Mouse (Mus musculus): Measurements from ENCODE around the gene Glis1. TPM values are rescaled to one million over a fixed set of nuclear protein-coding genes. Genes with fewer than 3 reads are reported as not detected.

Gene Glis1
- polyA plus RNA-seq, 1 experiment from 2014 or later: 5.9 TPM

DNA sequence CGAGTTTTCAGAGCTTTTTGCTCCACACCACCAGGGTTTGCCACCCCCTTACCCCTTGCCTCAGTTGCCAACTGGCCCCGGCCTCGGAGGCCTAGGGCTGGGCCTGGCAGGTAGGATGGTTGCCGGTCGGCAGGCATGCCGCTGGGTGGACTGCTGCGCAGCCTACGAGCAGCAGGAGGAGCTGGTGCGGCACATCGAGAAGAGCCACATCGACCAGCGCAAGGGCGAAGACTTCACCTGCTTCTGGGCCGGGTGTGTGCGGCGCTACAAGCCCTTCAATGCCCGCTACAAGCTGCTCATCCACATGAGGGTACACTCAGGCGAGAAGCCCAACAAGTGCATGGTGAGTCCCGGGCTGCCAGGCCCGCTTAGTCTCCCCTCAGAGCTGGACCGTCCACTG, 133.8 kb downstream of the Glis1 start:
- Histone ChIP-seq H3K27me3 (peaks cover 20% of the 10 kb centered on the region), H3K27ac (no peak overlapping the region), H3K4me1 (peaks cover 29% of the 10 kb centered on the region), H3K9ac (no peak overlapping the region), H3K4me3 (no peak overlapping the region), H3K36me3 (no peaks in the 10 kb centered on the region), H3K9me3 (replicated peaks) (no peaks in the 10 kb centered on the region), H3K4me2 (replicated peaks) (no peak overlapping the region)
- 59% methylated on average over 21 of the region's 21 CpGs for WGBS
- ATAC-seq (ENCODE audit: low FRiP score): no peak

DNA sequence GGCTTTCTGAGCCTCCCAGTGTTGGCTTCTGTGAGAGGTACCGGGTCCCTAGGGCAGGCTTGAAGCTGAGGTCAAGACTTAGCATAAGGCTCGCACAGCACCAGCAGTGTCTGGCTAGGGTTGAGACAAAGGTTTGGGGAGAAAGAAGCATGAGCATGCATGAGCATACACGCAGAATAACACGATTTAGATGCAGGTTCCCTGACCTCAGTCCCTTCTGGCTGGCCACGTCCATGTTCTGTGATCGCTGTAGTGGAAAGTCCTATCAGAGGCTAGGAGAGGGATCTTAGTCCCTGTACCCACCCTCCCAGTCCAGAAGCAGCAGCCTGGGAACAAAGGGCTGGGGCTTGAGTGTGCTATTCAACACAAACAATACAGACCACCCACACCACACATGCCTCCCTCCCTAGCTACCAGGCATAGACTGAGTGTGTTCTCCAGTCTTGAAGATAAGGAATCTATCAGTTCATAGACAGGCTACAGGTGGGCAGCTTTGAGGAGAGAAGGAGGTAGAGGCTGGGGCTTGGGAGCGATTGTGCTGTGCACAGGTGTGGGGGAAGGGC, 134.6 kb downstream of the Glis1 start:
- Histone ChIP-seq H3K4me2 (replicated peaks) (no peak overlapping the region), H3K27ac (no peak overlapping the region), H3K9me3 (replicated peaks) (no peaks in the 10 kb centered on the region), H3K27me3 (peaks cover 23% of the 10 kb centered on the region), H3K4me3 (no peak overlapping the region), H3K4me1 (peaks cover 29% of the 10 kb centered on the region), H3K36me3 (no peaks in the 10 kb centered on the region), H3K9ac (no peak overlapping the region)
- ATAC-seq (ENCODE audit: low FRiP score): peak; percentile 49; the same call in 1 of the 2 replicates
- 32% methylated on average over 7 of the region's 7 CpGs for WGBS

DNA sequence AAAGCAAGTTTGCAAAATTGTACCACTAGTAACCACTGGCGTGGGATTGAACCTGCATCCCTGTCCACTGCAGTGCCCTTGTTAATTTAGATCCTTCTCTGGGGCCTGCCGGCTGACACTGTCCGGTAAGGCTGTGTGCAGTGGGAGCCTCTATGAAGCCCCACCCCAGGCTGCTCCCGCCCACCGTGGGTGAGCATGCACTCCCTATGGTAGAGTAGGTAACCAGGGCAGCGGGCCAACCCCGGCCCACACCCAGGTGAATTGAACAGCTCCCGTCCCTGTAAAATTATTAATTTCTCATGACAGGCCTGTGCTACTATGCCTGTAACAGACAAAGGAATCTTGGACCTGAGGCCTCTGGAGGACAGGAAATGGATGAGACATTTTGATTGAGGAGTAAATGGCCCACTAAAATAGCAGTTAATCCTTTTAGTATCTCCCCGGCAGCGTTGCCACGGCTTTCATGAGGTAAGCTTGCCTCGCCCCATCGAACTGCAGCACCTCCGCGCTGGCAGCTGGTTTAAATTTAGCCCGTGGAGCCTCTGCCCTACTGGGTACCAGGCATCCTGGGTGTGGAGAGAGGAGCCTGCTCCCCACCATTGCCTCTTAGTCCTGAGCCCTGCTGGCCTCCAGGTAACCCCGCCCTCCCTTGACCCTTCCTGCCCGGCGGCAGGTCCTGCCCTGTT, 136.1 kb downstream of the Glis1 start:
- 71% methylated on average over 19 of the region's 19 CpGs for WGBS
- no peak for ATAC-seq (ENCODE audit: low FRiP score)
- 0 out of 2 replicates have a peak overlapping the region, but pooled peaks have one; percentile 23 for H3K27ac ChIP-seq

DNA sequence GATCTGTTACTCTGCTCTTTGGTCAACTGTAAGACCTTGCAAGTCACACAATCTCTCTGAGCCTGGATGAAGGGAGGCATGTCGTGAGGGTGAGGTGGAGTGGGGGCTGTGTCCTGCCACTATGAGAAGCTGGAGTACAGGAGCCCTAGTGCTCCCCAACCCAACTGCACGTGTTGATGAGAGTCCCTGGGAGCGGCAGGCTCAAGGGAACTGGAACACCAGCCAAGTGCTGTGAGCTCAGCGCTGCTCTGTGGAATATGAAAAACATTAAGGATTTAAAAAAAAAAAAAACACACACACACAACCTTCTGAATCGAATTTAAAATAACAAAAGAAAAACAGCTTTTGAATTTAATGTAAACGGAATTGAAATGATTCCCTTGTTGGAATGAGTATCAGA, 141.4 kb downstream of the Glis1 start:
- Histone ChIP-seq H3K9ac (no peak overlapping the region), H3K4me2 (replicated peaks) (no peak overlapping the region), H3K27ac (no peak overlapping the region), H3K27me3 (peaks cover 6% of the 10 kb centered on the region), H3K36me3 (no peaks in the 10 kb centered on the region), H3K9me3 (replicated peaks) (no peaks in the 10 kb centered on the region), H3K4me3 (no peak overlapping the region), H3K4me1 (peaks cover 14% of the 10 kb centered on the region; the same call in 1 of the 2 replicates)
- WGBS: 75% methylated on average over 6 of the region's 6 CpGs
- ATAC-seq (ENCODE audit: low FRiP score): no peak

More for the DNA sequence above, 136.1 kb downstream of the Glis1 start:
- H3K4me1 ChIP-seq: peaks cover 29% of the 10 kb centered on the region
- H3K4me2 ChIP-seq (replicated peaks): no peak overlapping the region
- no peaks in the 10 kb centered on the region for H3K9me3 ChIP-seq (replicated peaks)
- H3K27me3 ChIP-seq: peaks cover 25% of the 10 kb centered on the region
- no peaks in the 10 kb centered on the region for H3K36me3 ChIP-seq
- H3K4me3 ChIP-seq: no peak overlapping the region
- no peak overlapping the region for H3K9ac ChIP-seq

DNA sequence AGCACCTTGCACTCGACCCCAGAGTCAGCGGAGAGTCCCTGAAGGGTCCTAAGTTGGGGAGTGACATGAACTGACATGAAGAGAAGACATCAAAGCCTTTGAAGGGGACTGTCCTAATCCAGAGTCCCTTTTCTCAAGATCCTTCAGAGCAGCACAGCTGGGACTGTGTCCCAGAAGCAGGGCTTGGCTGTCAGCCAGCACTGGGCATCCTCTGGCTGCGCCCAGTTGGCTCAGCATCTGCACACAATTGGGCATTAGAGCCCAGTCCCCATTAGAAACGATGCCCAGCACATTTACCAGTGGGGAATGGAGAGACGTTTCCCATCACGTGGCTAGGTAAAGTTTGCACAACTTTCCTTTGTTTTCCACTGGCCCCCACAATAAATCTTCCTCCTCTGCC, 142.4 kb downstream of the Glis1 start:
- H3K9ac ChIP-seq: no peak overlapping the region
- H3K27me3 ChIP-seq: peaks cover 6% of the 10 kb centered on the region
- H3K4me3 ChIP-seq: no peak overlapping the region
- H3K4me1 ChIP-seq: peaks cover 5% of the 10 kb centered on the region; the same call in 1 of the 2 replicates
- H3K36me3 ChIP-seq: no peaks in the 10 kb centered on the region
- H3K27ac ChIP-seq: no peak overlapping the region
- H3K9me3 ChIP-seq (replicated peaks): no peaks in the 10 kb centered on the region
- no peak overlapping the region for H3K4me2 ChIP-seq (replicated peaks)
- WGBS: 62% methylated on average over 6 of the region's 6 CpGs
- ATAC-seq (ENCODE audit: low FRiP score): no peak

DNA sequence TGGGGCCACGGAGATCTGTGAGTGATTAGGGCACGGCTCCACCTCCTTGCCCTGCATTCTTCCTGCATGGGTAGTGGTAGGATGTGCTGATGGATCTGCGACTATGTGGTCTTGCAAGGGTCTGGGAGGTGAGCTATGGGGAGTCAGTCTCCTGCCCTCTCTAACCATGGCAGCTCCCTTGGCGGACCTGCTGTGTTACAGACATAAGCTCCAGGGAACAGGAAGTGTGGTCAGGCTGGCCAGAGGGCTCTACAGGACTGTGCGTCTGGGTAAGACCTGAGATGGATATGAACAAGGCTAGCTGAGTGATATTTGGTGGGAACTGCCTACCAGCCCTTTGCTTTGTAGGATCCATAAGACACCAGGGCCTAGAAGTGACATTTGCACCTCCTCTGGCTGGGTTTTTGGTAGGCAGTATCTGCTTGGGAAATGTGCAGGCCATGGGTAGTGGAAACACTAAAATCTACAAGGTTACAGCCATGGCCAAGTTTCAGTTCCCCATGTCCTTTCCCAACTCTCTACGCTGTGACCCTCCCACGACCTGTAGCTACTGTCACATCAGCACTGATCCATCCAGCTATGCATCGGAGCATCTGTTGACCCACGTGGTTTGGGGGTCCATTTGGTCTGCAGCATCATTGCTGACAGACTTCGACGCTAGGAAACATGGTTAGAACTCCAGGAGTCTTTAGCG, 142.9 kb downstream of the Glis1 start:
- no peak overlapping the region for H3K9ac ChIP-seq
- no peak overlapping the region for H3K4me2 ChIP-seq (replicated peaks)
- ATAC-seq (ENCODE audit: low FRiP score): no peak
- 84% methylated on average over 12 of the region's 12 CpGs for WGBS
- H3K4me1 ChIP-seq: peaks cover 3% of the 10 kb centered on the region; the same call in 1 of the 2 replicates
- H3K27me3 ChIP-seq: peaks cover 6% of the 10 kb centered on the region
- H3K9me3 ChIP-seq (replicated peaks): no peaks in the 10 kb centered on the region
- H3K4me3 ChIP-seq: no peak overlapping the region
- H3K27ac ChIP-seq: no peak overlapping the region
- H3K36me3 ChIP-seq: no peaks in the 10 kb centered on the region

DNA sequence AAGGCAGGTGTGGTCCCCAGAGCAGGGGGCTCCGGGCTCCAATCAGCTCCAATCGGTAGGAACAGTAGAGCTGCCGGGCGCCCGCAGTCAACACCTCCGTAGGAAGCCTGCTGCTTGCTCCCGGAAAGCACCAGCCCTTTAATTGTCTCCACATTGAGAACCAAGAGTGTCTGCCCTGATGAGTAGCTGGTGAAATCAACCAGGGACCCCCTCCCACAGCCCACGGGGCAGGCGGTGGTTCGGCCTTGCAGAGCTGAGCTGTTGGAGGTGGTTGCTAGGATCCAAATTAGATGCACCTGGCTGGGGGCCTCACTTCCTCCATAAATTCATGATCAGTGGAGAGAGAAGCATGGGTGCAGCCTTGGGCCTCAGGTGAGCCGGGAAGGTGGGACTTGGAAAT, 146.5 kb downstream of the Glis1 start:
- H3K4me2 ChIP-seq (replicated peaks): no peak overlapping the region
- H3K9ac ChIP-seq: no peak overlapping the region
- H3K4me3 ChIP-seq: no peak overlapping the region
- 64% methylated on average over 11 of the region's 11 CpGs for WGBS
- peaks cover 3% of the 10 kb centered on the region; the same call in 1 of the 2 replicates for H3K4me1 ChIP-seq
- no peaks in the 10 kb centered on the region for H3K9me3 ChIP-seq (replicated peaks)
- H3K36me3 ChIP-seq: no peaks in the 10 kb centered on the region
- ATAC-seq (ENCODE audit: low FRiP score): no peak
- no peak overlapping the region for H3K27ac ChIP-seq
- no peaks in the 10 kb centered on the region; the same call in 1 of the 2 replicates for H3K27me3 ChIP-seq

DNA sequence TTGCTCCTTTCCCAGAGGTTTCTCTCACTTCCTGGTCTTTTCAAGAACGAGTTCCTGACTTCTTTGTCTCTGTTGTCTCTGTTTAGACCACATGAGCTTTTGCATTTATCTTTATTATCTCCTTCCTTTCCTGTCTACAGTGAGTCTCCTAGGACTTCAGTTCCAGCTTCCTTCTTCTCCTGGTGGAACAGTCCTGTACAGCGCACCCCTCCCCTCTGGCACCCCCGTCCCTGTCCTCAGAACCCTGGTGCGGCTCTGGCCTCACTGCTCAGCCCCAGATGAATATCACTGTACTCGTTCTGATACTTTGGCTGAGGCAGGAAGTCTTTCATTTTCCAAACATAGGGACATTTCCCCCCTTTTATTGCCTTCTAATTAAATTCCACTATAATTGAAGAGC, 152.0 kb downstream of the Glis1 start:
- ATAC-seq (ENCODE audit: low FRiP score): no peak
- Histone ChIP-seq H3K27me3 (no peaks in the 10 kb centered on the region; the same call in 1 of the 2 replicates), H3K4me2 (replicated peaks) (no peak overlapping the region), H3K9me3 (replicated peaks) (no peaks in the 10 kb centered on the region), H3K9ac (no peak overlapping the region), H3K36me3 (no peaks in the 10 kb centered on the region), H3K4me1 (no peaks in the 10 kb centered on the region), H3K27ac (no peak overlapping the region), H3K4me3 (no peak overlapping the region)
- WGBS: 83% methylated on average over 5 of the region's 5 CpGs

DNA sequence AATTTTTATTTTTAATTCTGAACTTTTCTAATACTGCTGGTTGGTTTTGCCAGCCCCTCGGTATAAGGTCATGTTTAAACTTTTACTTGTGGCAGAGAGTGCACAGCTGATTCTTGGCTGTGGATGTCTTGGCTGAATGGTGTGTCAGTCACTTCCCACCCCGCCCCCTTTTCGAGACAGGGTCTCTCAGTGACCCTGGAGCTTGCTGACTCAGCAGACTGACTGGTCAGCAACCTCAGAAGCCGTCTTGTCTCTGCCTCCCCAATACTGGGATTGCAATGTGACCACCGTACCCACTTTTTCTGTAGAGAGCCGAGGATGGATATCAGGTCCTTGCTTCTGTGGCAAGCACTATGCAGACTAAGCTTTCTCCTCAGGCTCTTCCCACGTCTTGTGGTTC, 154.2 kb downstream of the Glis1 start:
- H3K36me3 ChIP-seq: no peaks in the 10 kb centered on the region
- no peak overlapping the region for H3K27ac ChIP-seq
- ATAC-seq (ENCODE audit: low FRiP score): no peak
- H3K4me1 ChIP-seq: no peaks in the 10 kb centered on the region
- no peak overlapping the region for H3K4me2 ChIP-seq (replicated peaks)
- WGBS: 81% methylated on average over 7 of the region's 7 CpGs
- no peaks in the 10 kb centered on the region for H3K9me3 ChIP-seq (replicated peaks)
- H3K9ac ChIP-seq: no peak overlapping the region
- no peaks in the 10 kb centered on the region for H3K27me3 ChIP-seq
- H3K4me3 ChIP-seq: no peak overlapping the region

DNA sequence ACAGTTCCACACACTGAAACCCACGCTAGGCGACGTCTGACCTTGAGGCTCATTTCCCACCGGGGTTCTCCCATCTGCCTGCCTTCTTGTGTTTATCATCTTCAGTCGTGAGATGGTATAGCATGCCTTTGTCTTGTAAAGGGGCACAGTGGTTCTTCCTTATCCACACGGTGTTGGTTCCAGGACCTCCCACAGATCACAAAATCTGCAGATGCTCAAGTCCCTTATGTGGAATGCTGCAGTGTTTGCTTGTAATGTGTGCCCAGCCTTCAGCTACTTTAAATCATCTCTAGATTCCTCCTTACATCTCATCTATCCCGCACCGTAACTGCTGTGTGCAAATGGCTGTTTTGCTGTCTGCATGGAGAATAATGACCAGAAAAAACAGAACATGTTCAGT, 154.7 kb downstream of the Glis1 start:
- no peak overlapping the region for H3K27ac ChIP-seq
- no peak overlapping the region for H3K9ac ChIP-seq
- no peaks in the 10 kb centered on the region for H3K27me3 ChIP-seq
- H3K4me3 ChIP-seq: no peak overlapping the region
- H3K4me2 ChIP-seq (replicated peaks): no peak overlapping the region
- no peaks in the 10 kb centered on the region for H3K4me1 ChIP-seq
- H3K36me3 ChIP-seq: no peaks in the 10 kb centered on the region
- H3K9me3 ChIP-seq (replicated peaks): no peaks in the 10 kb centered on the region
- 77% methylated on average over 8 of the region's 8 CpGs for WGBS
- no peak for ATAC-seq (ENCODE audit: low FRiP score)

DNA sequence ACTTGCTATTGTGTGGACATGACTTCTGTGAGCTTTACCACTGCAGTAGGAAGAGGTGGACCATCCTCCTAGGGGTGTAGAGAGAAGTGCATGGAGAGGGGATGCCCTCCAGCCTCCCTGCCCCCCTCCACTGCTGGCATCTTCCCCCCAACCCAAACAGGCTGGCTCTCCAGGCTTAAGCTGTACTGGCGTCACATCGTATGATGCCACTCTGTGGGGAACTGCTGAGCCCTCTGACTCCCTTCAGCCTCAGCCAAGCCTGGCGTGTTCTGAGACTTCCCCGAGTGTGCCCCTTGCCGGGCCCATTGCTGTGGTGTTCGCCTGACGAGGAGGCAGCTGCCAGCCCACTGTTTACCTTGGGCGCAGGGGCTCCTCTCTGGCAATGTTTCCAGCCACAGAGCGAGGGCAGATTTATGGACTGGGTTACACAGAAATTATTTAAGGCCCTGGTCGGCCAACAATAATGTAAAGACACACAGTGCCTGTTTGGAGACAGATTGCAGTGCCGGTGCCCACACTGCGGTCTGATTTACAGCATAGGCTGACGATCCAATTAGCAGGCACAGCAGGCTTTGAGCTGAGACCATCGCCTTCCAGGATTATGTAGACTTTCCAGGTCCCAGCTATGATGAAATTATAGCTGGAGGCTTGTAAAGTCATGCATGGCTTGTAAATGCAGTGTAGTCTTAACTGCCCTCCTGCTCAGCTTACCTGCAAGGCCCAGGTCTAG, 156.6 kb downstream of the Glis1 start:
- Histone ChIP-seq H3K9ac (no peak overlapping the region), H3K27ac (peak overlapping the region; percentile 18; the same call in 1 of the 2 replicates), H3K4me1 (0 out of 2 replicates have a peak, but pooled peaks cover 5% of the 10 kb centered on the region), H3K9me3 (replicated peaks) (no peaks in the 10 kb centered on the region), H3K27me3 (no peaks in the 10 kb centered on the region), H3K4me3 (no peak overlapping the region), H3K4me2 (replicated peaks) (no peak overlapping the region), H3K36me3 (no peaks in the 10 kb centered on the region)
- ATAC-seq (ENCODE audit: low FRiP score): no peak
- 72% methylated on average over 14 of the region's 14 CpGs for WGBS

DNA sequence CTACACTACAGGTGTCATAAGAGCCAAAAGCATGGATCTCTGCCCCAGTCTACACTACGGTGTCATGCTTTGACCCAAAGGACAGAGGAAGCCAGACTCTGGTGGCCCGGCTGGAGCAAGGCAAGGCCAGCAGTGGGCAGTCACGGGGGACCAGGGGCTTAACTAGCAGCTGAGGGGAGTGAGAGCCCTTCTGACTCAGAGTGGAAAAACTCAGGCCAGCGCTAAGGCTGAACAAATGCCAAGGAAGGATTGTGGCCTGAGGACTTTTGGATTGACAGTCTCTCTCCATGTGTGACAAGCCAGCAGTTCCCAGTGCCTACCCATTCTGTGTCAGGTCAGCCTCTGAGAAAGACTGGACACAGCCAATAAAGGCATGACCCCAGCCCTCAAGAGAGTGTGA, 159.0 kb downstream of the Glis1 start:
- no peaks in the 10 kb centered on the region for H3K9me3 ChIP-seq (replicated peaks)
- H3K36me3 ChIP-seq: no peaks in the 10 kb centered on the region
- H3K9ac ChIP-seq: no peak overlapping the region
- no peak overlapping the region for H3K27ac ChIP-seq
- no peak overlapping the region for H3K4me3 ChIP-seq
- ATAC-seq (ENCODE audit: low FRiP score): no peak
- WGBS: 86% methylated on average over 4 of the region's 4 CpGs
- no peaks in the 10 kb centered on the region for H3K27me3 ChIP-seq
- no peak overlapping the region for H3K4me2 ChIP-seq (replicated peaks)
- H3K4me1 ChIP-seq: peaks cover 20% of the 10 kb centered on the region

All from hindbrain, embryonic 12.5 days (tissue).